Mouse (Mus musculus): ENCODE measurements around the gene Skint8.
A peak's percentile ranks its signal among the peaks of the same experiment; 100 is the strongest.

DNA sequence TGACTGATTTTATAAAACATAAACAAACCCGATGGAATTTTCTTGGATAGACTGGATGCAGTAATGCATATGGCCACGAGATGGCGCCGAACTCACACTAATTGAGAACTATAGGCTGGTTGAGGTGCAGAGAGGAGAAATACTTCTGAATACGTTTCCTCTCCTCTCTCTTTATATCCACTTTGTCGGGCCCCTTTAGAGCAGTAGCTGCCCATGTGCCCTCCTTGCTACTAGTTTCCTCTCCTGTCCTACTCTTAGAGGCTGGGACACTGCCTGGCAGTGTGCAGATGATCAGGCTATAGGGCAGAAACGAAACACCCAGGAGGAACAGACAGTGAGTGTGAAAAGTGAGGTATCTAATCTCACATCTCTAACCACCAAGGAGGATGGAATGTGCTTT is 33.2 kb upstream of the Skint8 start:
- no peak for TF ChIP-seq POLR2A (IDR thresholded peaks at IDR 0.05; ENCODE audit: borderline replicate concordance, low read depth, low read length)
- peak; percentile 14; the same call in 1 of the 2 replicates for TF ChIP-seq CTCF (IDR thresholded peaks at IDR 0.05; ENCODE audit: low read depth, low read length)

All from bone marrow macrophage, adult 2 months (primary cell).